Mouse (Mus musculus): ENCODE results near the gene Sppl3. TPM values are rescaled to one million over a fixed set of nuclear protein-coding genes. Genes with fewer than 3 reads are reported as not detected.

The Sppl3 gene
- total and polyA plus RNA-seq, 2 experiments from 2014 or later = 37.1 to 153 TPM

DNA sequence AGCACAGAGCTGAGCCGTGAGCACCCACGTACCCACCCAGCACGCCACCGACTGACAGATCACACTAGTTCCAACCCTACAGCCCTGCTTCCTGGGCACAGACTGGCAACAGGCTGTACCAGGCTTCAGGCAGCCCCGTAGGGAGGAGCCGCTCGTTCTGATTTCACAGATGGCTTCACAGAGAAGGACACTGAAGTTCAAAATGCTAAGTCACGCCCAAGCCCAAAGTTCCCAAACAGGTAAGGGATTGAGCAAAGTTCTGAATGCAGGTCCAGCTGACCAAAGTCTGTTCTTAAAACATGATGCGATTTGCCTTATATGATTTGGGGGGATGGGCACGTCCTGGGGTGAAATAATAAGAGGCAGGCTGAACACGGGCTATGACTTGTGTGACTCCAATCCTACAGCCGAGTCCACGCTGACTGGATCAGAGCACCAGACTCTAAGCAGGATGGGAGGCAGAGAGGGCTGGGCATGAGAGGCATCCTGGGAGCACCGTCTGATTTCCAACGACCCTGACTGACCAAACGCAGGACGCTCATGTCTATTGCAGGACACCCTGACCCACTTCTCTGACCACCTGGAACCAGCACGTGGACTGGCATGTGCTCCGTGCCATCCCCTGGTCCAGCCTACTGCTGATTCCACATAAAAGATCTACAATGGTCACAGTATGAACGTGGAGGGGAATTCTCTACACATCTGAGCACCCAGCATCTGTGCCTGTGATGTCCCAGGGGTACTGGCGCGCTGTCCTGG lies 116.7 kb downstream of the Sppl3 start:
- H3K4me3 ChIP-seq (ENCODE audit: low read depth, low read length) = no peak overlapping the region
- H3K27me3 ChIP-seq (ENCODE audit: insufficient read depth, low read length) = no peaks in the 10 kb centered on the region
- H3K4me1 ChIP-seq (ENCODE audit: insufficient read depth, low read length) = no peaks in the 10 kb centered on the region
- H3K9ac ChIP-seq (replicated peaks; ENCODE audit: low read length, poor library complexity, severe bottlenecking) = no peak overlapping the region
- no peak overlapping the region for H3K27ac ChIP-seq (ENCODE audit: low read depth, low read length)
- H3K9me3 ChIP-seq (ENCODE audit: low read length) = no peaks in the 10 kb centered on the region
- H3K4me2 ChIP-seq (ENCODE audit: low read depth, low read length, poor library complexity, severe bottlenecking) = no peak overlapping the region
- no peak for ATAC-seq (ENCODE audit: low FRiP score)
- peaks cover 44% of the 10 kb centered on the region for H3K36me3 ChIP-seq (ENCODE audit: insufficient read depth, low read length)
- no peak for TF ChIP-seq CTCF (IDR thresholded peaks at IDR 0.05)
- 93% methylated on average over 22 of the region's 22 CpGs for WGBS
- no peak for DNase-seq (ENCODE audit: low spot score)

DNA sequence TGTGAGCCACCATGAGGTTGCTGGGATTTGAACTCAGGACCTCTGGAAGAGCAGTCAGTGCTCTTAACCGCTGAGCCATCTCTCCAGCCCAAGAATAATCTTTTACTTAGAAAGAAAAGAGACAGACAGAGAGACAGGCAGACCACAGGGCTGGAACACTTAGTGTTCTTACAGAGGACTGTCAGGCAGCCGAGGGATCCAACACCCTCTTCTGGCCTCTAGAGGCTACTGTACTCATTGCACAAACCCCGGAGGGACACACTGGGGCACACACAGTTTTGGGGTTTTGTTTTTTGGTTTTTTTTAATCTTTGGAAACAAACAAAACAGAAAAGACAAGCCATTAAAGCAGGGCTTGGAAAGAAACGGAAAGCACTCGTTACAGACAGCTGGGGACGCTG lies 118.4 kb downstream of the Sppl3 start:
- DNase-seq (ENCODE audit: low spot score) (no peak), ATAC-seq (ENCODE audit: low FRiP score) (no peak)
- H3K9me3 ChIP-seq (ENCODE audit: low read length) = no peaks in the 10 kb centered on the region
- no peak overlapping the region for H3K4me2 ChIP-seq (ENCODE audit: low read depth, low read length, poor library complexity, severe bottlenecking)
- TF ChIP-seq CTCF (IDR thresholded peaks at IDR 0.05) = 0 out of 2 replicates have a peak, but pooled peaks have one; percentile 5
- H3K27me3 ChIP-seq (ENCODE audit: insufficient read depth, low read length) = no peaks in the 10 kb centered on the region
- H3K4me1 ChIP-seq (ENCODE audit: insufficient read depth, low read length) = peaks cover 10% of the 10 kb centered on the region; the same call in 1 of the 2 replicates
- H3K4me3 ChIP-seq (ENCODE audit: low read depth, low read length) = no peak overlapping the region
- H3K9ac ChIP-seq (replicated peaks; ENCODE audit: low read length, poor library complexity, severe bottlenecking) = no peak overlapping the region
- peaks cover 39% of the 10 kb centered on the region for H3K36me3 ChIP-seq (ENCODE audit: insufficient read depth, low read length)
- no peak overlapping the region for H3K27ac ChIP-seq (ENCODE audit: low read depth, low read length)
- 88% methylated on average over 6 of the region's 6 CpGs for WGBS

DNA sequence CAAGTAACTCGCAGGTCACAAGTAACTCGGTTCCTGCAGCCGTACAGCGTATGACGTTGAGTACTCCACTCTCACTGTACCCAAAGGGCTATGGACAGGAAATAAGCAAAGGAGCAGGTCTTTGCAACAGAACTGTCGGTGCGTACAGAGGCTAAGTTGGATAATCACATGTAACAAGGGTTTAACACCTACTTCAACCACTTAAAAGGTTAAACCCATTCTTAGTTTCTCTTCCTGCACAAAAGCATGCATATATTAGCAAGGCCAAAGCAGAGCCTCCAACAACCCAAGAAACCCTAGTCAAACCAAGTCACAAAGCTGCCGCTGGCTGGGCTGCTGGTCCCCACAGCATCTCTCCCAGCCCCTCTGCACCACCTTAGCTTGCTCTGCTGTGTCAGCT lies 121.5 kb downstream of the Sppl3 start:
- no peak for TF ChIP-seq CTCF (IDR thresholded peaks at IDR 0.05)
- Histone ChIP-seq H3K27me3 (ENCODE audit: insufficient read depth, low read length) (no peaks in the 10 kb centered on the region), H3K4me1 (ENCODE audit: insufficient read depth, low read length) (peaks cover 10% of the 10 kb centered on the region; the same call in 1 of the 2 replicates), H3K9me3 (ENCODE audit: low read length) (no peaks in the 10 kb centered on the region), H3K27ac (ENCODE audit: low read depth, low read length) (no peak overlapping the region), H3K4me2 (ENCODE audit: low read depth, low read length, poor library complexity, severe bottlenecking) (no peak overlapping the region), H3K9ac (replicated peaks; ENCODE audit: low read length, poor library complexity, severe bottlenecking) (no peak overlapping the region), H3K36me3 (ENCODE audit: insufficient read depth, low read length) (peaks cover 17% of the 10 kb centered on the region), H3K4me3 (ENCODE audit: low read depth, low read length) (no peak overlapping the region)
- 92% methylated on average over 8 of the region's 8 CpGs for WGBS
- no peak for ATAC-seq (ENCODE audit: low FRiP score)
- DNase-seq (ENCODE audit: low spot score) = no peak

DNA sequence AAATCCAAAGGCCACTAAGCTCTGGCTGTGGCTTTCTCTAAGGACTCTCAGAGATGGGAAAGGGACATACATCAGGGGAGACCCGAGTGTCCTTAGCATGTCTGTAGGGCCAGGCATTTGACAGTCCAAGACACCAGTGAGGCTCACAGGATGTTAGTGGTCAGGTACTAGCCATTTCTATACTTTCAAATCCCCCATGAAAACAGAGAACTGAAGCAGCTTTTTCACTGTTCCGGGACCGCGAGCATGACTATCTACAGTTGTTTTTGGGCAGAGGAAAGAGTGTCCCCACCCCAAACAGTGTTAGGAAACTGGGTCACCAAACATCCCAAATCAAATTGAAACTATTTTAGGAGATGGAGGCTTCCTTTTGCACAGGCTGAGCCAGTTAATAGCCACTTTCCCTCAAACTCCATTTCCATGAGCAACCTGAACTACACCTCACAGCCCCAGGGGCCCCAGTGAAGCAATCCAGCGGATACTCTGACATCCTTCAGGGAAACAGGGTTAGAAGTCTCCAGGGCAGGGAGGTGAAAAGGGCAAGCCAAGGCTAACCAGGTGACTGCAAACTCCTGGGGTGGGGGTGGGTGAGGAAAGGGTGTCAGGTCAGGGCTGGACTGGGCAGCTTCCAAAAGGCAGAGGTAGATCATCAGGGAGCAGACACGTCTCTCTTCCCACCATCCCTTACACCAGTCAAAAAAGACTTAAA lies 122.6 kb downstream of the Sppl3 start:
- DNase-seq (ENCODE audit: low spot score) (no peak), ATAC-seq (ENCODE audit: low FRiP score) (no peak)
- no peaks in the 10 kb centered on the region for H3K9me3 ChIP-seq (ENCODE audit: low read length)
- peaks cover 9% of the 10 kb centered on the region for H3K36me3 ChIP-seq (ENCODE audit: insufficient read depth, low read length)
- H3K4me3 ChIP-seq (ENCODE audit: low read depth, low read length) = peak overlapping the region; percentile 89
- H3K4me1 ChIP-seq (ENCODE audit: insufficient read depth, low read length) = peaks cover 10% of the 10 kb centered on the region; the same call in 1 of the 2 replicates
- no peak for TF ChIP-seq CTCF (IDR thresholded peaks at IDR 0.05)
- H3K9ac ChIP-seq (replicated peaks; ENCODE audit: low read length, poor library complexity, severe bottlenecking) = peak overlapping the region; percentile 84; the same call in 1 of the 2 replicates
- H3K27ac ChIP-seq (ENCODE audit: low read depth, low read length) = no peak overlapping the region
- H3K27me3 ChIP-seq (ENCODE audit: insufficient read depth, low read length) = no peaks in the 10 kb centered on the region
- WGBS = 56% methylated on average over 6 of the region's 6 CpGs
- H3K4me2 ChIP-seq (ENCODE audit: low read depth, low read length, poor library complexity, severe bottlenecking) = peak overlapping the region; percentile 93

DNA sequence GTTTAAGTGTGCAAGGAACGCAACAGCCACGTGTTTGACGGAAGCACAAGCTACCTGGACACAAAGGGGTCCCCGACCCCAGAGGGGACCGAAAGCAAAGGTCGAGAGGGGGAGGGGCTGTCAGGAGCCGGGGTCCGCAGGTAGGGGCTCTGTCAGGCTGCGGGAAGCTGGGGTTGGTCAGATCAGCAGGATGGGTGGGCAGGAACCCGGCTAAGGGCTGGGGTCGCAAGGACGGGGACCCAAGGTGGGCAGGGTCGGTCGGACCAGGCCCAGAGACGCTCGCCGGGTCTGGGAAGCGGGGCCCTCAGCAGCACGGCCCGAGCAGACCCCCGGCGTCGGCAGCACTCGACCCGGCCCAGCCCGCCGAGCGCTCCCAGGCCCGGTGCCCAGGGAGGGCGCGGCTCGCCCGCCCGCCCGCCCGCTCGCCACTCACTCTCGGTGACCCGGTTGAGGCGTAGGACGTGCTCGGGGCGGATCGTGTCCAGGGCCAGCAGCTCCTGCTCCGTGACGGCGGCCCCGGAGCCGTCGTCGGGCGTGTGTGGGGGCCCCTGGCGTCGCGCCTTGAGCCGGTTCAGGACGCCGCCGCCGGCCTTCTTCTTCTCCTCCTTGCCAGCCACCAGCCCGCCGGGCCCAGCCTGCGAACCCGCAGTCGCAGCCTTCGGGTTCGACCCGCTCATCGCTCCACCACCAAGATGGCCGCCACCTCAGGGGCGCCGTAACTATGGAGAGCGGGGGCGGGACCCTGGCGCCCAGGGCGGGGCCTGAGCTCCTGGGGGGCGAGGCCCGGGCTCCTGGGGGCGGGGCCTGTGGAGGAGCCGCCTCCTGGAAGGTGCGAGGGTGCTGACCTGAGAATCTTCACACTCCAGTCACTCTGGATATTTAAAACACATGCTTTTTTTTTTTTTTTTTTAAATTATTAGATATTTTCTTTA lies 123.6 kb downstream of the Sppl3 start, which contains the start of gene Unc119b:
Gene Unc119b (minus strand): TSS at position 742 of the 932 bp plus-strand sequence.
- WGBS = under 1% methylated on average over 50 of the region's 81 CpGs
- Histone ChIP-seq H3K27ac (ENCODE audit: low read depth, low read length) (peak within 1 kb of the TSS; percentile 63), H3K4me3 (ENCODE audit: low read depth, low read length) (peak within 1 kb of the TSS; percentile 89), H3K4me1 (ENCODE audit: insufficient read depth, low read length) (peaks cover 10% of the 10 kb centered on the region; the same call in 1 of the 2 replicates), H3K9ac (replicated peaks; ENCODE audit: low read length, poor library complexity, severe bottlenecking) (peak within 1 kb of the TSS; percentile 84), H3K4me2 (ENCODE audit: low read depth, low read length, poor library complexity, severe bottlenecking) (peak within 1 kb of the TSS; percentile 93), H3K9me3 (ENCODE audit: low read length) (no peaks in the 10 kb centered on the region), H3K27me3 (ENCODE audit: insufficient read depth, low read length) (no peaks in the 10 kb centered on the region), H3K36me3 (ENCODE audit: insufficient read depth, low read length) (peaks cover 7% of the 10 kb centered on the region)
- no peak for TF ChIP-seq CTCF (IDR thresholded peaks at IDR 0.05)
- DNase-seq (ENCODE audit: low spot score) = peak; percentile 90
- ATAC-seq (ENCODE audit: low FRiP score) = peak; percentile 88
